Mouse (Mus musculus): ENCODE data around the gene Gstm1. TPM values are rescaled to one million over a fixed set of nuclear protein-coding genes. Genes with fewer than 3 reads are reported as not detected.
A peak's percentile ranks its signal among the peaks of the same experiment; 100 is the strongest.

The Gstm1 gene
- total RNA-seq (2021) (100 to 1,000 TPM; 334 to 410 TPM), polyA plus RNA-seq (2012; rRNA removed) (602 and 658 TPM in 2 replicates)
- long read RNA-seq, transcript Gstm1-201 (8 exons, 1,289 nt): major isoform, 186 of 201 reads
- long read RNA-seq, partial matches to known transcripts: 4 of 201 reads
- long read RNA-seq, other reads (novel, unspliced or antisense): 10 of 201 reads

GRCm38 (mm10) chr3:108017473-108018189, at the start of gene Gstm1:
Gene Gstm1, minus strand, starts transcription at chr3:108017973.
- Histone ChIP-seq H3K36me3 (ENCODE audit: control insufficient read depth, insufficient read depth, low read length) (peaks cover 12% of the 10 kb centered on the region; the same call in 1 of the 2 replicates), H3K4me1 (ENCODE audit: control insufficient read depth, insufficient read depth, low read length) (peaks cover 18% of the 10 kb centered on the region), H3K27me3 (ENCODE audit: control insufficient read depth, insufficient read depth, low read length) (no peaks in the 10 kb centered on the region), H3K4me3 (peak within 1 kb of the TSS; percentile 63), H3K9ac (ENCODE audit: low read depth, low read length) (peak within 1 kb of the TSS; percentile 72), H3K79me2 (replicated peaks; ENCODE audit: control insufficient read depth, insufficient read depth, low read length) (no peaks in the 10 kb centered on the region), H3K27ac (peak within 1 kb of the TSS; percentile 95)
- under 1% methylated on average over 31 of the region's 31 CpGs for WGBS
- intact Hi-C loops (cut with DNase I): loop anchor here (1.0 to 10.0 kb wide), 6 partner anchors 27 to 253 kb away; partner anchors contain the start of genes Csf1, Gstm4 and Gstm7
- peak; percentile 95 to 98 for DNase-seq
- TF ChIP-seq POLR2A (IDR thresholded peaks at IDR 0.05; ENCODE audit: insufficient read depth, low read depth, low read length) (peak; percentile 100), EP300 (IDR thresholded peaks at IDR 0.05; ENCODE audit: insufficient read depth, low read depth, low read length) (peak; percentile 94; the same call in 1 of the 2 replicates), CTCF (IDR thresholded peaks at IDR 0.05) (peak; percentile 97)

- intact Hi-C loops (cut with DNase I): no loop called here
- H3K9ac ChIP-seq (ENCODE audit: low read depth, low read length): no peak overlapping the region
- no peak for DNase-seq
- H3K27ac ChIP-seq: no peak overlapping the region
- TF ChIP-seq POLR2A (IDR thresholded peaks at IDR 0.05; ENCODE audit: insufficient read depth, low read depth, low read length) (no peak), CTCF (IDR thresholded peaks at IDR 0.05) (no peak), EP300 (IDR thresholded peaks at IDR 0.05; ENCODE audit: insufficient read depth, low read depth, low read length) (no peak)
- H3K4me3 ChIP-seq: no peak overlapping the region
- no peaks in the 10 kb centered on the region; the same call in 1 of the 2 replicates for H3K4me1 ChIP-seq (ENCODE audit: control insufficient read depth, insufficient read depth, low read length)
- 55% methylated on average over 6 of the region's 6 CpGs for WGBS
- no peaks in the 10 kb centered on the region for H3K27me3 ChIP-seq (ENCODE audit: control insufficient read depth, insufficient read depth, low read length)
- no peaks in the 10 kb centered on the region for H3K36me3 ChIP-seq (ENCODE audit: control insufficient read depth, insufficient read depth, low read length)
- no peaks in the 10 kb centered on the region for H3K79me2 ChIP-seq (replicated peaks; ENCODE audit: control insufficient read depth, insufficient read depth, low read length)
These were observed 49.7 kb upstream of the Gstm1 start for GRCm38 (mm10) chr3:108067370-108067934.

- intact Hi-C loops (cut with DNase I): no loop called here
- no peak overlapping the region for H3K9ac ChIP-seq (ENCODE audit: low read depth, low read length)
- no peaks in the 10 kb centered on the region for H3K36me3 ChIP-seq (ENCODE audit: control insufficient read depth, insufficient read depth, low read length)
- DNase-seq: no peak
- WGBS: 68% methylated on average over 9 of the region's 9 CpGs
- no peaks in the 10 kb centered on the region; the same call in 1 of the 2 replicates for H3K4me1 ChIP-seq (ENCODE audit: control insufficient read depth, insufficient read depth, low read length)
- H3K4me3 ChIP-seq: no peak overlapping the region
- no peaks in the 10 kb centered on the region for H3K79me2 ChIP-seq (replicated peaks; ENCODE audit: control insufficient read depth, insufficient read depth, low read length)
- TF ChIP-seq POLR2A (IDR thresholded peaks at IDR 0.05; ENCODE audit: insufficient read depth, low read depth, low read length) (no peak), CTCF (IDR thresholded peaks at IDR 0.05) (no peak), EP300 (IDR thresholded peaks at IDR 0.05; ENCODE audit: insufficient read depth, low read depth, low read length) (no peak)
- H3K27ac ChIP-seq: no peak overlapping the region
- H3K27me3 ChIP-seq (ENCODE audit: control insufficient read depth, insufficient read depth, low read length): no peaks in the 10 kb centered on the region
These were observed 47.8 kb upstream of the Gstm1 start for GRCm38 (mm10) chr3:108065551-108065950.

DNA sequence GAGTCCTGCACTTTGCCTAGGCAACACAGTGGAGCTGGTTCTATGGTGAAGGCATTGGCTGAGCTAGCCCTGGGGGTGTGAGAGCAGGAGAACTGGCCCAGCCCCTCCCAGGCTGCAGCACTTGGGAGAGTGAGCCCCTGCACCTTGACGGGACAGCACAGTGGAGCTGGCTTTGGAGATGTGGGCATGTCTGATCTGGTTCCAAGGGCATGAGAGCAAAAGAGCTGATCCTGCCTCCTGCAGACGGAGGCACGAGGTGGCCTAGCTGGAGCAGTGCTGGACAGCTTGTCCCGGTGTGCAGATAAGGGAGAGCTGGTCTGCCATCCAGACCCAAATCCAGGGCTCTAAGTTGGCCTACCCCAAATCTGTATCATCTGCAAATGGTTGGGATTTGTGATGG, 46.9 kb upstream of the Gstm1 start:
- WGBS: 47% methylated on average over 4 of the region's 4 CpGs
- no peaks in the 10 kb centered on the region for H3K27me3 ChIP-seq (ENCODE audit: control insufficient read depth, insufficient read depth, low read length)
- no peak overlapping the region for H3K9ac ChIP-seq (ENCODE audit: low read depth, low read length)
- TF ChIP-seq EP300 (IDR thresholded peaks at IDR 0.05; ENCODE audit: insufficient read depth, low read depth, low read length) (no peak), CTCF (IDR thresholded peaks at IDR 0.05) (no peak), POLR2A (IDR thresholded peaks at IDR 0.05; ENCODE audit: insufficient read depth, low read depth, low read length) (no peak)
- no peaks in the 10 kb centered on the region; the same call in 1 of the 2 replicates for H3K4me1 ChIP-seq (ENCODE audit: control insufficient read depth, insufficient read depth, low read length)
- no peak overlapping the region for H3K4me3 ChIP-seq
- no peak overlapping the region for H3K27ac ChIP-seq
- no peaks in the 10 kb centered on the region for H3K79me2 ChIP-seq (replicated peaks; ENCODE audit: control insufficient read depth, insufficient read depth, low read length)
- H3K36me3 ChIP-seq (ENCODE audit: control insufficient read depth, insufficient read depth, low read length): no peaks in the 10 kb centered on the region
- no peak for DNase-seq
- intact Hi-C loops (cut with DNase I): loop anchor here (5.0 kb wide), 2 partner anchors 47 to 367 kb away; partner anchors contain the start of genes Ahcyl1 and Gstm1

DNA sequence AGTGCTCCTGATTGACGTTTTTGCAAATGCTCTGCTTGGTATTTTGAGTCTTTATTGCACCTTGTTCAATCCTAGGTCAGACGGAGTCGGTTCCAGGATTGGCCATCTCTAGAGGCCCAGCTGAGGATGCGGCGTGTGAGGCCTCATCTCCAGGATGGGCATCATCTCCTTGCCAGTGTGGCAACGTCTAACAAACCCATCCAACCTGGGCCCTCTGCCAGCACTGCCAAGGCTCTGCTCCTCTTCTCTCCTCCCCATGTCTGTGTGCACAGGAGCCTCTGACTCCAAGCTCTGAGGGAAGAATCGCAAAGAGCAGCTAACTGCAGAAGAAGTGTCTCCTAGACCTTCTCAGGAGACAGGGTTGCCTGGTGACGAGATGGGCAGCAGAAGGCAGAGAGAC, 44.9 kb upstream of the Gstm1 start:
- Histone ChIP-seq H3K27me3 (ENCODE audit: control insufficient read depth, insufficient read depth, low read length) (no peaks in the 10 kb centered on the region), H3K36me3 (ENCODE audit: control insufficient read depth, insufficient read depth, low read length) (no peaks in the 10 kb centered on the region), H3K4me3 (no peak overlapping the region), H3K27ac (no peak overlapping the region), H3K9ac (ENCODE audit: low read depth, low read length) (no peak overlapping the region), H3K79me2 (replicated peaks; ENCODE audit: control insufficient read depth, insufficient read depth, low read length) (no peaks in the 10 kb centered on the region), H3K4me1 (ENCODE audit: control insufficient read depth, insufficient read depth, low read length) (no peaks in the 10 kb centered on the region; the same call in 1 of the 2 replicates)
- DNase-seq: no peak
- 83% methylated on average over 8 of the region's 8 CpGs for WGBS
- intact Hi-C loops (cut with DNase I): loop anchor here (5.0 kb wide), 2 partner anchors 45 to 365 kb away; partner anchors contain the start of genes Ahcyl1 and Gstm1
- TF ChIP-seq POLR2A (IDR thresholded peaks at IDR 0.05; ENCODE audit: insufficient read depth, low read depth, low read length): no peak
- TF ChIP-seq EP300 (IDR thresholded peaks at IDR 0.05; ENCODE audit: insufficient read depth, low read depth, low read length): no peak
